9 mouse cellular contexts compared by ENCODE assay signal in the genomic region with DNA sequence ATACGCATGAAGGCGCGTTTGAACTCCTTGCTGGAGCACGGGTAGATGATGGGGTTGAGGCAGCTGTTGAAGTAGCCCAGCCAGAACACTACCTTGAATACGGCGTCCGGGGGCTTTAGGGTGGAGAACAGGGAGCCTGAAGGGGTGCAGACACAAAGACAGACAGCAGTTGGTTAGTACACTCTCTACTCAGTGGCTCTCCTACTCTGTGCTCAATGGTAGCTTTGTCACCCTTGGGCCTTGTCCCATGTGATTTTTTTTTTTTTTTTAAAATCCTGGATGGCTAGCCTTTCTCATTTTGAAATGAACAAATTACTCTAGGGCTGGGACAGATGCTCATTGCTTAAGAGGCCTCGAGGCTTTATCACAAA. TPM values are rescaled to one million over a fixed set of nuclear protein-coding genes. Genes with fewer than 3 reads are reported as not detected.
DNase-seq lines count a peak whose midpoint lies in the region; ATAC-seq and TF ChIP-seq lines count a peak whose summit lies in the region.
"Had no signal": no experiment of that assay in that cellular context is flagged by ENCODE, and none has a peak within 500 bp of the region (broad histone marks: within the 10 kb centered on the region; RNA-seq: fewer than 3 reads in every experiment).

No protein-coding gene starts in this region.

- peak overlapping the region; percentile 35 for H3K4me3 ChIP-seq in kidney, postnatal 0 days (replicated peaks; ENCODE audit: low read depth, low read length)
- H3K4me3 ChIP-seq in forebrain, embryonic 11.5 days (ENCODE audit: low read depth, low read length) = peak overlapping the region; percentile 34
- peak overlapping the region; percentile 55 for H3K4me3 ChIP-seq in limb, embryonic 10.5 days
- H3K4me3 ChIP-seq in neural tube, embryonic 14.5 days (ENCODE audit: low read depth, low read length) = peak overlapping the region; percentile 33

- 23% methylated on average over 8 of the region's 8 CpGs for WGBS in kidney, postnatal 0 days
- WGBS in forebrain, embryonic 11.5 days = 19% methylated on average over 8 of the region's 8 CpGs
- 26% methylated on average over 8 of the region's 8 CpGs for WGBS in limb, embryonic 10.5 days
- 16% methylated on average over 8 of the region's 8 CpGs for WGBS in neural tube, embryonic 14.5 days

- H3K27ac ChIP-seq in kidney, postnatal 0 days = no peak overlapping the region
- no peak overlapping the region for H3K27ac ChIP-seq in forebrain, embryonic 11.5 days (ENCODE audit: low read depth, low read length)
- H3K27ac ChIP-seq in limb, embryonic 10.5 days = 0 out of 2 replicates have a peak overlapping the region, but pooled peaks have one; percentile 30
- no peak overlapping the region for H3K27ac ChIP-seq in neural tube, embryonic 14.5 days (ENCODE audit: low read depth, low read length)

- ATAC-seq in kidney, postnatal 0 days (replicated peaks; ENCODE audit: low FRiP score, low read depth) = no peak
- peak; percentile 58; the same call in 1 of the 2 replicates for ATAC-seq in forebrain, embryonic 11.5 days (replicated peaks; ENCODE audit: low FRiP score)
- peak; percentile 38; the same call in 1 of the 2 replicates for ATAC-seq in neural tube, embryonic 14.5 days (ENCODE audit: low read depth)

- 0 out of 2 replicates have a peak, but pooled peaks cover 6% of the 10 kb centered on the region for H3K4me1 ChIP-seq in kidney, postnatal 0 days (replicated peaks; ENCODE audit: insufficient read depth, low read length)
- H3K4me1 ChIP-seq in forebrain, embryonic 11.5 days (replicated peaks; ENCODE audit: control insufficient read depth, insufficient read depth, low read length) = peaks cover 2% of the 10 kb centered on the region; the same call in 1 of the 2 replicates
- peaks cover 17% of the 10 kb centered on the region for H3K4me1 ChIP-seq in limb, embryonic 10.5 days
- no peaks in the 10 kb centered on the region for H3K4me1 ChIP-seq in neural tube, embryonic 14.5 days (ENCODE audit: control insufficient read depth, insufficient read depth, low read length)

- no peaks in the 10 kb centered on the region for H3K9me3 ChIP-seq in kidney, postnatal 0 days (replicated peaks; ENCODE audit: low read length)
- H3K9me3 ChIP-seq in forebrain, embryonic 11.5 days (ENCODE audit: control insufficient read depth, low read length) = no peaks in the 10 kb centered on the region
- H3K9me3 ChIP-seq in limb, embryonic 10.5 days (replicated peaks) = no peaks in the 10 kb centered on the region
- no peaks in the 10 kb centered on the region for H3K9me3 ChIP-seq in neural tube, embryonic 14.5 days (ENCODE audit: control insufficient read depth, low read length)

- H3K27me3 ChIP-seq in kidney, postnatal 0 days (ENCODE audit: insufficient read depth, low read length) = no peaks in the 10 kb centered on the region
- H3K27me3 ChIP-seq in forebrain, embryonic 11.5 days (ENCODE audit: control insufficient read depth, insufficient read depth, low read length) = peaks cover 14% of the 10 kb centered on the region
- peaks cover 36% of the 10 kb centered on the region for H3K27me3 ChIP-seq in limb, embryonic 10.5 days (ENCODE audit: low read depth, poor library complexity, severe bottlenecking)
- peaks cover 5% of the 10 kb centered on the region for H3K27me3 ChIP-seq in neural tube, embryonic 14.5 days (ENCODE audit: control insufficient read depth, insufficient read depth, low read length)

- H3K4me2 ChIP-seq in kidney, postnatal 0 days (ENCODE audit: low read length) = peak overlapping the region; percentile 83
- H3K4me2 ChIP-seq in forebrain, embryonic 11.5 days (ENCODE audit: low read depth, low read length, severe bottlenecking) = peak overlapping the region; percentile 72
- peak overlapping the region; percentile 54 for H3K4me2 ChIP-seq in neural tube, embryonic 14.5 days (ENCODE audit: low read depth, low read length)

- no peaks in the 10 kb centered on the region for H3K36me3 ChIP-seq in kidney, postnatal 0 days (ENCODE audit: insufficient read depth, low read length)
- no peaks in the 10 kb centered on the region for H3K36me3 ChIP-seq in forebrain, embryonic 11.5 days (ENCODE audit: control insufficient read depth, insufficient read depth, low read length)
- H3K36me3 ChIP-seq in limb, embryonic 10.5 days = no peaks in the 10 kb centered on the region
- H3K36me3 ChIP-seq in neural tube, embryonic 14.5 days (ENCODE audit: control insufficient read depth, insufficient read depth, low read length) = no peaks in the 10 kb centered on the region

- DNase-seq in kidney, postnatal 0 days (ENCODE audit: low spot score) = no peak
- no peak for DNase-seq in kidney, postnatal 14 days
- no peak for DNase-seq in forebrain, embryonic 11.5 days (ENCODE audit: low spot score)
- DNase-seq in limb, embryonic 10.5 days (ENCODE audit: low spot score) = no peak
- no peak for DNase-seq in c-Kit-positive CD71-positive TER-119-positive erythroid progenitor cells, embryonic 14.5 days (ENCODE audit: low spot score)
- no peak for DNase-seq in left cerebral cortex, adult 8-10 months (ENCODE audit: low spot score in 2 of 2)
- DNase-seq in thymus, adult 18-20 months = no peak
- DNase-seq: cerebellum, adult 11-12 months had no signal

- H3K9ac ChIP-seq in kidney, postnatal 0 days (ENCODE audit: low read depth, low read length) = no peak overlapping the region
- H3K9ac ChIP-seq in forebrain, embryonic 11.5 days (ENCODE audit: low read length) = no peak overlapping the region; the same call in 1 of the 2 replicates
- 0 out of 2 replicates have a peak overlapping the region, but pooled peaks have one; percentile 25 for H3K9ac ChIP-seq in neural tube, embryonic 14.5 days (replicated peaks; ENCODE audit: low read depth, low read length)

- TF ChIP-seq CTCF in kidney, postnatal 0 days (IDR thresholded peaks at IDR 0.05; ENCODE audit: low read depth) = no peak

RNA-seq across cellular contexts. Expression of a gene that starts 28.5 kb away (rescaled TPM):
- 77.6 and 77.8 TPM in 2 replicates for polyA plus RNA-seq in kidney, postnatal 0 days (2015; fragmentation: Nextera tagmentation; extraction: Ambion mirVana)
- 75.1 and 78.5 TPM in 2 replicates for polyA plus RNA-seq in forebrain, embryonic 11.5 days (2014; fragmentation: Nextera tagmentation; extraction: Ambion mirVana)
- polyA plus RNA-seq in limb, embryonic 10.5 days (2016; fragmentation: Nextera tagmentation; extraction: Ambion mirVana) = 74.5 and 79.9 TPM in 2 replicates
- polyA plus RNA-seq in neural tube, embryonic 14.5 days (2014; fragmentation: Nextera tagmentation; extraction: Ambion mirVana) = 78.6 and 81.5 TPM in 2 replicates
- total RNA-seq in left cerebral cortex, adult 8-10 months (2022) = 10 to 100 TPM; 57.2 to 71.1 (median 66.3) TPM
